ENCODE assay signal across 21 mouse cellular contexts in the genomic region with DNA sequence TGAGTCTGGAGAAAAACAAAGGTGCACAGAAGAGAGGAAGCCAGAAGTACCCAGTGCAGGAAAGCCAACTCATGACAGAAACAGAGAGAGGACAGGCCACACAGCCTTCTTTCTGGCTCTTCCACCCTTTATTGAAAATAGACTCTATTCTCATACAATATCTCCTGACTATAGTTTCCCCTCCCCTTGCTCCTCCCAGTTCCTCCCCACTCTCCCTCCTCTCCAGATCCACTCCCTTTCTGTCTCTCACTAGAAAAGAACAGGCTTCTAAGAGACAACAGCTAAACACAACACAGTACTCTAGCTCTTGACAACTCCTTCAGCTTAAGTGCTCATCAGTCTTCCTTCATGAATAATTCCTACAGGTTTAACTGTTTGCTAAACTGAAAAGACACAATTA. TPM values are rescaled to one million over a fixed set of nuclear protein-coding genes. Genes with fewer than 3 reads are reported as not detected.
DNase-seq lines count a peak whose midpoint lies in the region; ATAC-seq and TF ChIP-seq lines count a peak whose summit lies in the region.
"Had no signal": no experiment of that assay in that cellular context is flagged by ENCODE, and none has a peak within 500 bp of the region (broad histone marks: within the 10 kb centered on the region; RNA-seq: fewer than 3 reads in every experiment).

No protein-coding gene starts in this region.

- H3K27ac ChIP-seq in heart, embryonic 10.5 days, result 0 out of 2 replicates have a peak overlapping the region, but pooled peaks have one; percentile 60
- peak overlapping the region; percentile 36 to 73 for H3K27ac ChIP-seq in heart, embryonic 14.5 days (replicated peaks in 1 of 2; ENCODE audit: control insufficient read depth in 1 of 2, insufficient read depth in 1 of 2, low read depth in 2 of 2, low read length in 2 of 2)
- H3K27ac ChIP-seq in MEL (ENCODE audit: control insufficient read depth, low read depth, low read length), result no peak overlapping the region
- H3K27ac ChIP-seq: embryonic facial prominence, embryonic 13.5 days; forebrain, embryonic 12.5 days; hindbrain, embryonic 12.5 days had no signal

- H3K9ac ChIP-seq in heart, embryonic 14.5 days (ENCODE audit: low read length), result no peak overlapping the region
- peak overlapping the region; percentile 42; the same call in 1 of the 2 replicates for H3K9ac ChIP-seq in MEL (ENCODE audit: control insufficient read depth, low read depth, low read length, poor library complexity, severe bottlenecking)
- H3K9ac ChIP-seq: embryonic facial prominence, embryonic 13.5 days; forebrain, embryonic 12.5 days; hindbrain, embryonic 12.5 days had no signal

- no peaks in the 10 kb centered on the region for H3K27me3 ChIP-seq in heart, embryonic 10.5 days (ENCODE audit: insufficient read depth, poor library complexity, severe bottlenecking)
- no peaks in the 10 kb centered on the region for H3K27me3 ChIP-seq in heart, embryonic 14.5 days (ENCODE audit: control insufficient read depth, insufficient read depth, low read length)
- no peaks in the 10 kb centered on the region for H3K27me3 ChIP-seq in MEL (ENCODE audit: control insufficient read depth in 1 of 2, insufficient read depth in 2 of 2, low read length in 2 of 2)
- H3K27me3 ChIP-seq: CH12.LX; embryonic facial prominence, embryonic 13.5 days; forebrain, embryonic 12.5 days; hindbrain, embryonic 12.5 days had no signal

- TF ChIP-seq POLR2A in MEL (IDR thresholded peaks at IDR 0.05; ENCODE audit: control insufficient read depth in 1 of 2, insufficient read depth in 1 of 2, low read depth in 1 of 2, low read length in 2 of 2, poor library complexity in 1 of 2), result peak in 1 of 2 experiments; percentile 42; a peak in 1 of 4 replicates

- peak; percentile 27 for DNase-seq in heart, embryonic 10.5 days (ENCODE audit: low spot score)
- no peak for DNase-seq in heart, postnatal 10 days
- no peak for DNase-seq in heart, postnatal 14 days
- DNase-seq in MEL (ENCODE audit: low read depth, low spot score), result peak; percentile 66
- peak; percentile 31 for DNase-seq in adipocyte (ENCODE audit: low spot score)
- no peak for DNase-seq in kidney, postnatal 25 days
- DNase-seq: adrenal gland, postnatal 14 days; cerebellum, adult 11-12 months; cerebellum, adult 9-10 months; cerebellum, postnatal 36 days; gastrocnemius, postnatal 14 days; kidney, adult 8-10 months had no signal

- ATAC-seq in heart, embryonic 14.5 days (ENCODE audit: insufficient number of reproducible peaks, insufficient read depth, low FRiP score, low read depth), result no peak
- ATAC-seq: forebrain, embryonic 16.5 days; hindbrain, embryonic 16.5 days; inflammation-experienced regulatory T-cells, adult 6 months; intestine, postnatal 0 days had no signal

- no peak for TF ChIP-seq CTCF in MEL (IDR thresholded peaks at IDR 0.05 in 2 of 3, conservative IDR thresholded peaks at IDR 0.05 in 1 of 3; ENCODE audit: control insufficient read depth in 1 of 3, insufficient read depth in 1 of 3, low read depth in 2 of 3, low read length in 3 of 3, poor library complexity in 1 of 3, severe bottlenecking in 1 of 3)

- no peaks in the 10 kb centered on the region for H3K36me3 ChIP-seq in heart, embryonic 10.5 days
- no peaks in the 10 kb centered on the region for H3K36me3 ChIP-seq in heart, embryonic 14.5 days (ENCODE audit: control insufficient read depth, insufficient read depth, low read length)
- H3K36me3 ChIP-seq in MEL (ENCODE audit: control insufficient read depth in 1 of 2, insufficient read depth in 2 of 2, low read length in 2 of 2), result peaks cover 0 to 14% of the 10 kb centered on the region in 2 experiments; a peak in 2 of 4 replicates
- H3K36me3 ChIP-seq: embryonic facial prominence, embryonic 13.5 days; forebrain, embryonic 12.5 days; hindbrain, embryonic 12.5 days had no signal

- no peak overlapping the region for H3K4me2 ChIP-seq in heart, embryonic 14.5 days (ENCODE audit: low read length)
- H3K4me2 ChIP-seq: embryonic facial prominence, embryonic 13.5 days; forebrain, embryonic 12.5 days; hindbrain, embryonic 12.5 days had no signal

- H3K79me2 ChIP-seq in MEL (ENCODE audit: control insufficient read depth, insufficient read depth, low read length, poor library complexity), result no peaks in the 10 kb centered on the region

- no peak overlapping the region for H3K4me3 ChIP-seq in heart, embryonic 10.5 days
- H3K4me3 ChIP-seq in heart, embryonic 14.5 days (ENCODE audit: control insufficient read depth in 1 of 2, insufficient read depth in 1 of 2, low read depth in 1 of 2, low read length in 2 of 2), result no peak overlapping the region
- H3K4me3 ChIP-seq in MEL (ENCODE audit: control insufficient read depth in 1 of 2, insufficient read depth in 1 of 2, low read depth in 2 of 2, low read length in 2 of 2), result 0 out of 4 replicates have a peak overlapping the region, but pooled peaks of 1 of the 2 experiments have one; percentile 34
- H3K4me3 ChIP-seq: embryonic facial prominence, embryonic 13.5 days; forebrain, embryonic 12.5 days; hindbrain, embryonic 12.5 days had no signal

- peaks cover 31% of the 10 kb centered on the region for H3K4me1 ChIP-seq in heart, embryonic 10.5 days
- peaks cover 25 to 43% of the 10 kb centered on the region in 2 experiments for H3K4me1 ChIP-seq in heart, embryonic 14.5 days (ENCODE audit: control insufficient read depth in 2 of 2, insufficient read depth in 2 of 2, low read length in 2 of 2)
- H3K4me1 ChIP-seq in MEL (ENCODE audit: control insufficient read depth in 1 of 2, insufficient read depth in 2 of 2, low read length in 2 of 2), result peaks cover 12 to 13% of the 10 kb centered on the region in 2 experiments
- H3K4me1 ChIP-seq: embryonic facial prominence, embryonic 13.5 days; forebrain, embryonic 12.5 days; hindbrain, embryonic 12.5 days had no signal

- no peak for TF ChIP-seq RAD21 in MEL (IDR thresholded peaks at IDR 0.05; ENCODE audit: low read depth, low read length)

- 0 out of 2 replicates have a peak, but pooled peaks cover 5% of the 10 kb centered on the region for H3K9me3 ChIP-seq in heart, embryonic 10.5 days
- H3K9me3 ChIP-seq in heart, embryonic 14.5 days (ENCODE audit: control insufficient read depth, low read length), result peaks cover 7% of the 10 kb centered on the region; the same call in 1 of the 2 replicates
- no peaks in the 10 kb centered on the region for H3K9me3 ChIP-seq in MEL (replicated peaks; ENCODE audit: insufficient read depth, low read length)
- H3K9me3 ChIP-seq: hindbrain, embryonic 12.5 days had no signal

- intact Hi-C loops in heart, postnatal 10 days (cut with DNase I), result no loop called here
- intact Hi-C loops in heart, postnatal 14 days (cut with DNase I), result no loop called here

- peak in 1 of 2 experiments; percentile 9; a peak in 1 of 4 replicates for TF ChIP-seq EP300 in MEL (IDR thresholded peaks at IDR 0.05; ENCODE audit: low read depth in 1 of 2, low read length in 2 of 2)

TF ChIP-seq in MEL, 35 proteins besides CTCF, POLR2A, EP300 and RAD21:
- TF ChIP-seq TBP (IDR thresholded peaks at IDR 0.05; ENCODE audit: low read depth, low read length), result 0 out of 2 replicates have a peak, but pooled peaks have one; percentile 23
- no peak for TF ChIP-seq BHLHE40 (IDR thresholded peaks at IDR 0.05; ENCODE audit: borderline replicate concordance, low read depth, low read length)

RNA-seq across cellular contexts. Expression of gene Tm7sf3, which starts 26.0 kb away (rescaled TPM):
- polyA plus RNA-seq in heart, embryonic 10.5 days (2016; fragmentation: Nextera tagmentation; extraction: Ambion mirVana), result 38.3 and 46.9 TPM in 2 replicates
- 10 to 100 TPM; 23.4 to 27.1 TPM for total RNA-seq in heart, postnatal 10 days (2021)
- 43.2 and 44.7 TPM in 2 replicates for polyA plus RNA-seq in heart, embryonic 14.5 days (2014; fragmentation: Nextera tagmentation; extraction: Ambion mirVana)
- 10 to 100 TPM; 18.1 to 19.9 TPM for total RNA-seq in heart, postnatal 14 days (2021)
- 18.0 and 18.3 TPM in 2 replicates for total RNA-seq in MEL (2012; rRNA removed)
- polyA plus RNA-seq in MEL (2012; ENCODE audit: insufficient read depth in 1 of 2, insufficient read length in 2 of 2, low read depth in 1 of 2, low replicate concordance in 2 of 2, missing spikeins in 1 of 2), result 10 to 100 TPM in 1 of 2 experiments, not detected in 1; 27.1 TPM

RNA-seq across cellular contexts. Expression of gene Med21, which starts 26.3 kb away (rescaled TPM):
- polyA plus RNA-seq in heart, embryonic 10.5 days (2016; fragmentation: Nextera tagmentation; extraction: Ambion mirVana), result 123 and 129 TPM in 2 replicates
- 10 to 100 TPM; 53.8 to 59.7 TPM for total RNA-seq in heart, postnatal 10 days (2021)
- 153 and 156 TPM in 2 replicates for polyA plus RNA-seq in heart, embryonic 14.5 days (2014; fragmentation: Nextera tagmentation; extraction: Ambion mirVana)
- total RNA-seq in heart, postnatal 14 days (2021), result 10 to 100 TPM; 51.3 to 55.2 TPM
- total RNA-seq in MEL (2012; rRNA removed), result 79.5 and 83.7 TPM in 2 replicates
- 10 to 100 TPM in 1 of 2 experiments, not detected in 1; 56.7 TPM for polyA plus RNA-seq in MEL (2012; ENCODE audit: insufficient read depth in 1 of 2, insufficient read length in 2 of 2, low read depth in 1 of 2, low replicate concordance in 2 of 2, missing spikeins in 1 of 2)

RNA-seq across cellular contexts. Expression of gene Stk38l, which starts 56.2 kb away (rescaled TPM):
- polyA plus RNA-seq in heart, embryonic 10.5 days (2016; fragmentation: Nextera tagmentation; extraction: Ambion mirVana), result 31.7 and 40.6 TPM in 2 replicates
- 10 to 100 TPM; 18.7 to 19.1 TPM for total RNA-seq in heart, postnatal 10 days (2021)
- polyA plus RNA-seq in heart, embryonic 14.5 days (2014; fragmentation: Nextera tagmentation; extraction: Ambion mirVana), result 43.1 and 43.2 TPM in 2 replicates
- 10 to 100 TPM; 14.9 to 15.8 TPM for total RNA-seq in heart, postnatal 14 days (2021)
- total RNA-seq in MEL (2012; rRNA removed), result 5.1 and 6.2 TPM in 2 replicates
- polyA plus RNA-seq in MEL (2012; ENCODE audit: insufficient read depth in 1 of 2, insufficient read length in 2 of 2, low read depth in 1 of 2, low replicate concordance in 2 of 2, missing spikeins in 1 of 2), result 1 to 10 TPM in 1 of 2 experiments, not detected in 1; 9.2 TPM

Comparison
In these comparisons a context has a peak if more than half of its experiments do, and no peak if none do; other contexts are left out.
1. DNase-seq: peak in heart, embryonic 10.5 days (single experiment), MEL (single experiment) and adipocyte (single experiment); none in heart, postnatal 10 days (0 of 2), heart, postnatal 14 days (0 of 2) and kidney, postnatal 25 days (0 of 2).